Mouse (Mus musculus): ENCODE data around the gene Qpct.

- TF ChIP-seq CTCF (conservative IDR thresholded peaks at IDR 0.05; ENCODE audit: low read length) (peak; percentile 55), POU5F1 (IDR thresholded peaks at IDR 0.05; ENCODE audit: borderline replicate concordance, low read length) (no peak)
Observed at GRCm38 (mm10) chr17:79110936-79111348, 59.2 kb downstream of the Qpct start.

Measured in E14TG2a.4 (cell line).